Mouse (Mus musculus) skeletal muscle tissue, adult 2 months (tissue): ENCODE measurements around the gene Ocln.
"Not testable (repeated sequence)": the region's sequence is repeated elsewhere in the genome, so short reads cannot be mapped to it uniquely, and the experiment has no call there.

Experiments
- DNase-seq: peaks from one replicate; pipeline ENCODE4 v3.0.0-alpha.2; 2012; ENCODE audit warnings: low read depth, low spot score

Ocln gene

DNA sequence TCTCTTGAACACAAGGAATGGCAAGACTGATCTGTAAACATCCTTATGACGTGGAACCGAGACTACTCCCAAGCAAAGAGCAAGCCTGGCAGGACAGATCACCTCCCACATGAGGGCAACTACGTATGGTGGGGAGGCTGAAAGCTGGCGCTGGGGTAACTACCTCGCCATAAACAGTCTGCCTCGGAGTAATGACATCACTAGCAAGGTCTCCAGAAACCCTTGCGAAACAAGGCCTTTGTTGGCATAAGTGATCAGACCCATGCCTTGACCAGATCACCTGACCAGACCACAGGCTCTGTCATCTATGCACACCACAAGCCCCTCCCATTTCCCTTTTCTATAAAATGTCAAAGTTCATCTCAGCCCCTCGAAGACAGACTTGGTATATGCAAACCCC, 59.2 kb downstream of the Ocln start:
- DNase-seq: no peak

DNA sequence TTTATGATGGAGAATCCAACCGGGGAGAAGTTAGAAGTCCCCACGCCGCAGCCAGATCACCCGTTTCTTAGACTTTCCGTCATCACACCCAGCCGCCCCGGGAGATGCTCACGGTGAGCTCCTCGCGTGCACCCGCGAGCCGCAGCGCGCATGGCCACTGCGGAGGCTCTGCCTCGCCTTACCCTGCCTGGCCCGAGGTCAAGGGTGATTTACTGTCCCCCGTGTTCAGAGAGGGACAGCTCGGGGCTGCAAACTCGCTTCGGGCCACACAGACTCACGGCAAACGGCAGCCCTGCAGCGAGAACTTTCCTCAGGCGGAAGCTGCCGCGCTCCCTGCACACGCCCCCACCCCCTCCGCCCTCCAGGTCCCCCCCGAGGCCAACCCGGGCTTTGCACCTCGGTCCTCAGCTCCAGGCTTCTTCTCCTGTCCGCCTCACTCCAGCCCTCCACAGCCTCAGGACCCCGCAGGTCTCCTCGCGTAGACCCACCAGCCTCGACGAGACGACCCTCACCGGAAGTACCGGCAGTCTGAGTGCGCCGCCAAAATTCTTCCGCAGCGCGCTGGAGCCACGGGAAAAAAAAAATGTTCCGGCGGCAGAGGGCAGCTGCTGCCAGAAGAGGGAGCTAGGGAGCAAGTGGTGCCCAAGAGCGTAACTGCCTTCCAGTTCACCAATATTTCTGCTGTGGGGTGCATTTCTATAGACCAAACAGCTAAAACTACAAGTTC, 60.3 kb downstream of the Ocln start, which contains the start of gene Gtf2h2:
Gene Gtf2h2 (minus strand): TSS at position 519 of the 727 bp plus-strand sequence.
- peak; percentile 62 for DNase-seq

DNA sequence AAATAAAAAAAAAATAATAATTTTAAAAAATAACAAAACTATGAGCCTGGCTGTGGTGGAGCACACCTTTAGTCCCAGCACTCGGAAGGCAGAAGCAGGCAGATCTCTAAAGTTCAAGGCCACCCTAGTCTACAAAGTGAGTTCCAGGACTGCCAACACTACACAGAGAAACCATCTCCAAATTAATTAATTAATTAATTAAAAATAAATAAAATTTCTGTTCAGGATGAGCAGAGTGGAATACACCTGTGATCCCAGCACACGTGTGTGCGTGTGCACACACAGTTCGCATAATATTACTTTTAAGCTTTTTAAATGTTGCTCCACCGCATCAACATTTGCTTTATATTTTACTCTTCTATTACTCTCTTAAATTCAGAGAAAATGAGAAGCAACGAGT, 60.9 kb downstream of the Ocln start:
- no peak for DNase-seq

DNA sequence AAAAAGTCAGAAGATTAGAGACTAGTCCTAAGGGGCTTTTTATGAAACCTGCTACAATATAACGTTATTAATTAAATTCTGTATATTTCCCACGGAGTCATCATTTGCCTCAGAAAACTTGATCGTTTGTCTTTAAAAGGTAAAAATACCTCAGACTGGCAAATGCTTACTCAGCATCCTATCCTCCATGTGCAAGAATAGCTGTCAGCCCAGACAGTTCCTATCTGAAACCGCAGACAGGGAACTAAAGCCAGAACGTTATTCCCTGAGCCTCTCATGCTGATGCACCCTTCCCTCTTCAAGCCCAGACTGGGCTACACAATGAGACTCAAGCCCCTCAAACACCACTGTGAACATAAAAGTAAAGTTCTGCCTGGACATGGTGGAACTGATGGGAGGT, 62.1 kb downstream of the Ocln start:
- DNase-seq: no peak

DNA sequence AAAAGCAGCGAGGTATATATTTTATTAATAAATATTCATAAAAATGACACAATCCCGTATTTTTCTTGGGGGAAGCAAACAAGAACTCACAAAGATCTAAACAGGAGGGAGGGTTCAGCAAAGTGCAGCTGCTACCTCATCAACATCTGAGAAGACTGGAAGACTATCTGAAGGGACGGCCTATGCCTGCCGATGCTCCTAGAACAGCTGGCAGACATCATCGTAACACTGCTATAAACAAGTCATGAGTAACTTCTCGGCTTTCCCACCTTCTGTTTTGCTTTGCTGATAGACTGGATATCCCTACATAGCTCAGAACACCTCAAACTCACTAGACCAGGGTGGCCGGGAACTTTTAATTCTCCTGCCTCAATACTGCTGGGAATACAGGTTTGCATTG, 68.9 kb downstream of the Ocln start:
- no peak for DNase-seq

DNA sequence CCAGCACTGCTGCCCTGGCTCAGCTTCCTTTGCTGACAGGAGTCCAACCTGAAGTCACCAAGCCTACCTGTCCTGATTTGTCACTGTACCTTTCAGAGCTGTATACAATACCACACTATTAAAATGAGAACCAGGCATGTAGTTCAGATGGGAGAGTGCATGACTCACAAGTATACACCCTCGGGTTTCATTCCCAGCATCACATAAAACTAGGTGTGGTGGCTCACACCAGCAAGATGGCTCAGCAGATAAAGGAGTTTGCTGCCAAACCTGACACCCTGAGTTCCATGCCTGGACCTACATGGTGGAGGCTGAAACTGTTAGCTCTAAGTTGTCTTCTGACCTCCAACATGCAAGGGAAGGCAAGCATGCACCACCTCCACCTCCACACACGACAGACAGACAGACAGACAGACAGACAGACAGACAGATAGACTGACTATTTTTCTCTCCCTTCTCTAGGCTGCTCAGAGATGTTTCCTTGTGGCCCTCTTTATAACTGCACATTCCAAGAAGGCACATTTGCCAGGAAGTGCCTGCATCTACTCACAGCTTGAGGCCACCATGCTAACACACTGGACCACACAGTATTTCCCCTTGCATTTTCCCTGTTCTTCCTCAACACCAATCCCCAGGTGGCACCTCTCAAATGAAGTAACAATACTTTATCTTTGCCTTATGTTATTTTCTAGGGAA, 88.8 kb downstream of the Ocln start:
- no peak for DNase-seq

DNA sequence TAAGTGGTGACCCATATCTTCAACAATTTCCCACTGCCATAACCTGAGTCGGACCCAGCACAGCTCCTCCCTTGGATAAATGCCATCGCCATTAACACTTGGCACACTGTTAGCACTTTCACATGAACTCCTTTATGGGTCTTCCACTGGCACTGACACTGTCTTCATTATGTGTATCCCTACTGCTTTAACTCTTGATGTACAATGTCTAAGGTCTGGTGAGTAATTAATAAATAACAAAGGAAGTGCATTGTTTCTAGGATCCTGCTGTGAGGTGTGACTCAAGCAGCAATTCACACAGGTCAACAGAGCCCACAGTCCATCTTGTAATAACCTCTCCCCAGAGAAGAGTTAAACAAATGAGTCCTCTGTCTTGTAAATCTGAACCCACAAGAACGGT, 91.2 kb downstream of the Ocln start:
- DNase-seq: no peak

DNA sequence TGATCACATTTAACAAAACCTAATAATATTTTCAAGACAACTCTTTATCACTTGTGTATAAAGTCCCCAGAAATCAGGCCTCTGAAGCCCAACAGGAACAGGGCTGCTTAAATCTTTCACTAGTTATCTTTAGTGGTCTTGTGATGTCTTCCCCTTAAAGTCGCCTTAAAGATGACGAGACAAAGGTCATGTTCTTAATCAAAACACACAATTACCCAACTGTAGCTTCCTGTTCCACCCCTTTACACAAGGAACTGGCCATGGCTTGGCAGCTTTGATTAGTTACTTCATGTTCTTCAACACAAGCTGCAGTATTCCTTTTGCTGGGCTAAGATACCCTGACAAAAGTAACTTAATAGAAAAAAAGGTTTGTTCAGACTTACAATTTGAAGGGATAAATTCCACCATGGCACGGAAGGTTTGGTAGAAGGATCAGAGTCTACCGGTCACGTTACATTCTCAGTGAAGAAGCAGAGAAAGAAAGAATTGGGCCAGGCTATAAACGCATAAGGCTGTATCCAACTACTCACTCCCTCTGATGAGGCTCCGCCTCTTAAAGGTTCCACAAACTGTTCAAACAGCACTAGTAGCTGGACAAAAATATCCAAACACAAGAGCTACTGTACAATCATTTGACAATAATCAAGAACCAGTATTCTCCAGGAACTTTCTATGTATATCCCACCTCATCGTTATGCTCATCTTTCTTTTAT, 99.9 kb downstream of the Ocln start, which contains the start of gene Naip1:
Gene Naip1 (minus strand): TSS at position 455 of the 713 bp plus-strand sequence.
- DNase-seq: not testable (repeated sequence)

DNA sequence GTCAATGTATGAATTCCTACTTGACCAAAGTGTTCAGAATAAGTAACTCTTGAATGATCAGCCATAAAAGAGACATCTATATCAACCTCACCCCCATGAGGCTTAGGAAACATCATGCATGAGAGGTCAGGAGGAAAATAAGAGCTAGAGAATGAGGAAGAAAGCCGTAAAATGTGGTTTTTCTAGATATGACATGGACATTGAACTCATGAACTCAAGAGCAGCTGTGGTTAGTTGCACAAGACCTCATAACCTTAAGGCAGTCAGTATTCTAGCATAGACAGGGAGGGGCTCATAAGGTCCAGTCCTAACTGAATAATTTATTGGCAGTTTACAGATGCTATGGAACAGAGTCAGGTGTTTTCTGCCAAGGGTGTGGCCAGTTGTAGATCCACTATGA, 103.0 kb downstream of the Ocln start:
- no peak for DNase-seq
